Mouse (Mus musculus) heart, embryonic 13.5 days (tissue): ENCODE measurements around the gene Zmiz1. TPM values are rescaled to one million over a fixed set of nuclear protein-coding genes. Genes with fewer than 3 reads are reported as not detected.

Experiments used
- ATAC-seq: fragments of 200-750 bp; cut with Nextera tagmentation; 2 replicates; pipeline ENCODE4 v1.8.0; 2017; ENCODE audit warnings: moderate TSS enrichment; ENCODE audit not compliant: insufficient number of reproducible peaks, low FRiP score, low TSS enrichment; ENCODE audit errors: extremely low read depth
- H3K27ac ChIP-seq: fragments of 300-500 bp; sonication (generic); replicated peaks from 2 replicates; pipeline ENCODE4 v1.5.1; 2015; ENCODE audit warnings: moderate library complexity, mild to moderate bottlenecking, inconsistent platforms
- H3K27me3 ChIP-seq: fragments of 300-500 bp; sonication (generic); replicated peaks from 2 replicates; pipeline ENCODE4 v1.6.1; 2015; ENCODE audit warnings: mild to moderate bottlenecking, inconsistent platforms
- H3K36me3 ChIP-seq: fragments of 300-500 bp; sonication (generic); 2 replicates; pipeline ENCODE4 v1.6.1; 2015; ENCODE audit warnings: mild to moderate bottlenecking, inconsistent platforms
- H3K4me1 ChIP-seq: fragments of 300-500 bp; sonication (generic); 2 replicates; pipeline ENCODE4 v1.6.1; 2015; ENCODE audit warnings: inconsistent platforms
- H3K4me2 ChIP-seq: fragments of 300-500 bp; sonication (generic); 2 replicates; pipeline ENCODE4 v1.6.1; 2015; ENCODE audit warnings: inconsistent platforms, mild to moderate bottlenecking, moderate library complexity
- H3K4me3 ChIP-seq: fragments of 300-500 bp; sonication (generic); 2 replicates; pipeline ENCODE4 v1.5.1; 2015; ENCODE audit warnings: moderate library complexity, mild to moderate bottlenecking, inconsistent platforms
- H3K9ac ChIP-seq: fragments of 300-500 bp; sonication (generic); 2 replicates; pipeline ENCODE4 v1.6.1; 2015; ENCODE audit warnings: inconsistent platforms, mild to moderate bottlenecking, moderate library complexity
- H3K9me3 ChIP-seq: fragments of 300-500 bp; sonication (generic); 2 replicates; pipeline ENCODE4 v1.6.1; 2016; ENCODE audit warnings: inconsistent platforms
- WGBS: fragments of 180-500 bp; shearing (Covaris S2); methylation state at CpG from one replicate; pipeline ENCODE4 v1.1.7; 2015; ENCODE audit warnings: mixed read lengths; 5-methylcytosine and 5-hydroxymethylcytosine counted together
- polyA plus RNA-seq: library from polyadenylated mRNA; unstranded; fragments of >200 nt; fragmentation: Nextera tagmentation; extraction: Ambion mirVana; gene quantifications from 2 replicates; pipeline ENCODE4 v1.2.1, GENCODE M21; 2015

Zmiz1 gene
- polyA plus RNA-seq, 1 experiment from 2014 or later, result 25.7 TPM

GRCm38 (mm10) chr14:25476048-25476447, 17.1 kb downstream of the Zmiz1 start:
- H3K27me3 ChIP-seq, result no peaks in the 10 kb centered on the region
- H3K36me3 ChIP-seq, result peaks cover 3% of the 10 kb centered on the region; the same call in 1 of the 2 replicates
- H3K4me3 ChIP-seq, result no peak overlapping the region
- no peaks in the 10 kb centered on the region for H3K9me3 ChIP-seq
- H3K27ac ChIP-seq, result peak overlapping the region; percentile 81
- WGBS, result 42% methylated on average over 9 of the region's 9 CpGs
- H3K4me2 ChIP-seq, result no peak overlapping the region
- peak overlapping the region; percentile 70 for H3K9ac ChIP-seq
- ATAC-seq, result no peak
- peaks cover 100% of the 10 kb centered on the region for H3K4me1 ChIP-seq

- H3K27me3 ChIP-seq, result no peaks in the 10 kb centered on the region
- no peak overlapping the region for H3K4me3 ChIP-seq
- ATAC-seq, result no peak
- peak overlapping the region; percentile 81 for H3K27ac ChIP-seq
- peaks cover 3% of the 10 kb centered on the region; the same call in 1 of the 2 replicates for H3K36me3 ChIP-seq
- H3K9ac ChIP-seq, result peak overlapping the region; percentile 70
- H3K9me3 ChIP-seq, result no peaks in the 10 kb centered on the region
- WGBS, result 73% methylated on average over 3 of the region's 3 CpGs
- H3K4me2 ChIP-seq, result no peak overlapping the region
- peaks cover 100% of the 10 kb centered on the region for H3K4me1 ChIP-seq
These were observed 17.5 kb downstream of the Zmiz1 start for GRCm38 (mm10) chr14:25476453-25476852.

GRCm38 (mm10) chr14:25477268-25477667, 18.3 kb downstream of the Zmiz1 start:
- Histone ChIP-seq H3K4me1 (peaks cover 100% of the 10 kb centered on the region), H3K9me3 (no peaks in the 10 kb centered on the region), H3K27me3 (no peaks in the 10 kb centered on the region), H3K4me3 (no peak overlapping the region), H3K4me2 (no peak overlapping the region), H3K36me3 (peaks cover 3% of the 10 kb centered on the region; the same call in 1 of the 2 replicates), H3K9ac (peak overlapping the region; percentile 60), H3K27ac (peak overlapping the region; percentile 81; the same call in 1 of the 2 replicates)
- ATAC-seq, result no peak
- 59% methylated on average over 7 of the region's 7 CpGs for WGBS

- ATAC-seq, result no peak
- peaks cover 3% of the 10 kb centered on the region; the same call in 1 of the 2 replicates for H3K36me3 ChIP-seq
- H3K27ac ChIP-seq, result peak overlapping the region; percentile 90
- H3K4me3 ChIP-seq, result no peak overlapping the region
- no peaks in the 10 kb centered on the region for H3K27me3 ChIP-seq
- H3K4me2 ChIP-seq, result no peak overlapping the region
- peaks cover 100% of the 10 kb centered on the region for H3K4me1 ChIP-seq
- H3K9ac ChIP-seq, result peak overlapping the region; percentile 20; the same call in 1 of the 2 replicates
- H3K9me3 ChIP-seq, result no peaks in the 10 kb centered on the region
- 80% methylated on average over 5 of the region's 5 CpGs for WGBS
These were observed 19.3 kb downstream of the Zmiz1 start for GRCm38 (mm10) chr14:25478257-25478656.

- Histone ChIP-seq H3K4me2 (no peak overlapping the region), H3K36me3 (peaks cover 3% of the 10 kb centered on the region; the same call in 1 of the 2 replicates), H3K9ac (peak overlapping the region; percentile 20; the same call in 1 of the 2 replicates), H3K4me3 (no peak overlapping the region), H3K27me3 (no peaks in the 10 kb centered on the region), H3K27ac (peak overlapping the region; percentile 90), H3K4me1 (peaks cover 100% of the 10 kb centered on the region), H3K9me3 (no peaks in the 10 kb centered on the region)
- no peak for ATAC-seq
- WGBS, result 59% methylated on average over 9 of the region's 9 CpGs
These were observed 19.8 kb downstream of the Zmiz1 start for GRCm38 (mm10) chr14:25478755-25479154.

GRCm38 (mm10) chr14:25479841-25480252, 20.9 kb downstream of the Zmiz1 start:
- 31% methylated on average over 3 of the region's 3 CpGs for WGBS
- no peaks in the 10 kb centered on the region for H3K9me3 ChIP-seq
- peaks cover 100% of the 10 kb centered on the region for H3K4me1 ChIP-seq
- peak overlapping the region; percentile 90 for H3K27ac ChIP-seq
- no peak overlapping the region for H3K4me2 ChIP-seq
- H3K4me3 ChIP-seq, result no peak overlapping the region
- H3K36me3 ChIP-seq, result peaks cover 3% of the 10 kb centered on the region; the same call in 1 of the 2 replicates
- H3K9ac ChIP-seq, result 0 out of 2 replicates have a peak overlapping the region, but pooled peaks have one; percentile 68
- no peaks in the 10 kb centered on the region for H3K27me3 ChIP-seq
- ATAC-seq, result 0 out of 2 replicates have a peak, but pooled peaks have one; percentile 15

- Histone ChIP-seq H3K4me2 (peak overlapping the region; percentile 52), H3K27ac (peak overlapping the region; percentile 90), H3K4me1 (peaks cover 100% of the 10 kb centered on the region), H3K4me3 (no peak overlapping the region), H3K36me3 (peaks cover 3% of the 10 kb centered on the region; the same call in 1 of the 2 replicates), H3K9me3 (no peaks in the 10 kb centered on the region), H3K27me3 (no peaks in the 10 kb centered on the region), H3K9ac (peak overlapping the region; percentile 68)
- no peak for ATAC-seq
- 74% methylated on average over 4 of the region's 4 CpGs for WGBS
These were observed 21.5 kb downstream of the Zmiz1 start for GRCm38 (mm10) chr14:25480443-25480842.

GRCm38 (mm10) chr14:25480916-25481666, 22.1 kb downstream of the Zmiz1 start:
- Histone ChIP-seq H3K9me3 (no peaks in the 10 kb centered on the region), H3K4me1 (peaks cover 100% of the 10 kb centered on the region), H3K4me2 (peak overlapping the region; percentile 52), H3K4me3 (no peak overlapping the region; the same call in 1 of the 2 replicates), H3K27ac (peak overlapping the region; percentile 90), H3K27me3 (no peaks in the 10 kb centered on the region), H3K36me3 (peaks cover 2% of the 10 kb centered on the region; the same call in 1 of the 2 replicates), H3K9ac (peak overlapping the region; percentile 68)
- ATAC-seq, result no peak
- WGBS, result 31% methylated on average over 20 of the region's 20 CpGs

- H3K4me1 ChIP-seq, result peaks cover 100% of the 10 kb centered on the region
- no peaks in the 10 kb centered on the region for H3K36me3 ChIP-seq
- H3K4me2 ChIP-seq, result peak overlapping the region; percentile 52
- WGBS, result 59% methylated on average over 11 of the region's 11 CpGs
- H3K27me3 ChIP-seq, result no peaks in the 10 kb centered on the region
- peak overlapping the region; percentile 90 for H3K27ac ChIP-seq
- H3K9ac ChIP-seq, result peak overlapping the region; percentile 68
- H3K4me3 ChIP-seq, result no peak overlapping the region; the same call in 1 of the 2 replicates
- ATAC-seq, result no peak
- no peaks in the 10 kb centered on the region for H3K9me3 ChIP-seq
These were observed 22.8 kb downstream of the Zmiz1 start for GRCm38 (mm10) chr14:25481667-25482331.

GRCm38 (mm10) chr14:25482404-25482803, 23.4 kb downstream of the Zmiz1 start:
- Histone ChIP-seq H3K9me3 (no peaks in the 10 kb centered on the region), H3K4me1 (peaks cover 100% of the 10 kb centered on the region), H3K27me3 (no peaks in the 10 kb centered on the region), H3K9ac (peak overlapping the region; percentile 38; the same call in 1 of the 2 replicates), H3K4me2 (no peak overlapping the region), H3K36me3 (no peaks in the 10 kb centered on the region), H3K27ac (peak overlapping the region; percentile 9; the same call in 1 of the 2 replicates), H3K4me3 (no peak overlapping the region)
- WGBS, result 84% methylated on average over 5 of the region's 5 CpGs
- no peak for ATAC-seq

GRCm38 (mm10) chr14:25483285-25483684, 24.3 kb downstream of the Zmiz1 start:
- Histone ChIP-seq H3K9me3 (no peaks in the 10 kb centered on the region), H3K27me3 (no peaks in the 10 kb centered on the region), H3K4me2 (no peak overlapping the region), H3K4me3 (no peak overlapping the region), H3K9ac (peak overlapping the region; percentile 41; the same call in 1 of the 2 replicates), H3K4me1 (peaks cover 100% of the 10 kb centered on the region), H3K36me3 (no peaks in the 10 kb centered on the region), H3K27ac (peak overlapping the region; percentile 78; the same call in 1 of the 2 replicates)
- 80% methylated on average over 2 of the region's 2 CpGs for WGBS
- no peak for ATAC-seq
